Mouse (Mus musculus): ENCODE measurements around the gene Sergef.

Sergef gene

DNA sequence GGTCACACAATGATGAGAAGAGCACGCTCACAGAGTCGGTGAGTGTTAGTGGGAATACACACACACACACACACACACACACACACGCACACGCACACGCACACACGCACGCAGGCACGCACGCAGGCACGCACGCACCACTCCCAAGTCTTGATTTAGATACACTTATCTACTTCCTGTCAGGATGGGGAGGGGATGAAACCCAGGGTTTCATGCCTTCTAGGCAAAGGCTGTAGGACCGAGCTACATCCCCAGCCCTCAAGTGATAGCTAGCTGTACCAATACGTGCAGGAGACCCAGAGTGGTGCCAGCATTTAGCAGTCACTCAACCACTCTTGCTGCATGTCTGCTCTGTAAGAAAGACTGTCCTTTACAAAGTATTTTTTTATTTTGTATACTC is 137.0 kb downstream of the Sergef start:
- in situ Hi-C loops (cut with MboI, MseI), result no loop called here

DNA sequence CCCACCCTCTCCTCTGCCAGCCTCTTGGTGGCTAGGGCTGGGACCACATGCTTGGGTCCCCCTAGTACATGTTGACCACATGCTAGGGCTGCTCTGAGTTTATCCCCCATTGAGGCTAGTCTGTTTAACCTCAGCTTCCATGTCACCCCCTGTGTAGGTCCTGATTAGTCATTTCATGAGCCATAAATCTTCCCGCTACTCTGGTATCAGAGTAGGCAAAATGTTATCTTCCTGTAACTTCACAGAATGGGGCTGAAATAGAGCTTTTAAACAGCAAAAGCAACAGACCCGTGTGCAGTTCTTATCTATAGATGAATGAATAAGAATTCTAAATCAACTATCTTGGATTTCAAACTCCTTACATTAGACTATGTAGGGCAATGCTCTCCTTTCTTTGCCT is 138.1 kb downstream of the Sergef start:
- in situ Hi-C loops (cut with MboI, MseI), result no loop called here

DNA sequence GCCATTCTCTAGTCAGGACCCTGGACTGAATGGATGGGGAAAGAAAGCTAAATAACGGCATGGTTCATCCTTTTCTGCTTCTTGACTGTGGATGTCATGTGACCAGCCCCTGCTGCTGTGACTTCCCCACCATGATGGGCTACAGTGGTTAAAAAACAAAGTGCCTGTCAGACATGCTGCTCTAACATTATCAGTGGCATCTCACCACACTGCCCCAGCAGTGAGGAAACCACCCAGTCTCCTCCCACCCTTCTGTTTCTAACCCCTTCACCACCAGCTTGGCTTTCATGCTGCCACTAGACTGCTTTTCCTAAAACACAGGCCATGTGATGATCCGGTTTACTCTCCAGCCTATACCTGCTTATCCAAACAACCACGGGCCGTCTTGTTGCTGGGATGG is 140.0 kb downstream of the Sergef start:
- in situ Hi-C loops (cut with MboI, MseI), result no loop called here

DNA sequence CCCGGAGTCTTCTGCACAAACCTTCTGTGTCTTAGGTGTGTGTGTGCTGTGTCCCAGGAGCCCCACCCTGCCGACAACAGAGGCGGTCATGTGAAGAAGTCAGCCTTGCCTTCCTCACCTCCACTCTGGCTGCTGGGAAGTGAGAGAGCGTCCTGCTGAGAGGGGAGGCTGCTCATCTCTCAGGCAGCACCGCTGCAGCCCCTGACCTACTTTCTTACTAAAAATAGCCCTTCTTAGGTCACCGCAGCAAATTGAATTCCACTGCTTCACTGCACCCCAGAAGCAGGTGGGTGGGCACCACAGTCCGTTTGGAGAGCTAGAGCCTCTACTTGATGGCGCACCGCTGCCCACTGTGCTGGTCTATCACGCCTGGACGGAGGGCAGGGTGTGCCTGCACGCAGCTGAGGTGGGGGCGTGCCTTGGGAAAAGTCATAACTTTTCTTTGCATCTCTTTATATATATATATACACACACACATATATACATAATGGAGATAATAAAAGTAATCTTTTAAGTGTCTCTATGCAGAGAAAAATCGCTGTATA is 147.4 kb downstream of the Sergef start:
- in situ Hi-C loops (cut with MboI, MseI), result no loop called here

DNA sequence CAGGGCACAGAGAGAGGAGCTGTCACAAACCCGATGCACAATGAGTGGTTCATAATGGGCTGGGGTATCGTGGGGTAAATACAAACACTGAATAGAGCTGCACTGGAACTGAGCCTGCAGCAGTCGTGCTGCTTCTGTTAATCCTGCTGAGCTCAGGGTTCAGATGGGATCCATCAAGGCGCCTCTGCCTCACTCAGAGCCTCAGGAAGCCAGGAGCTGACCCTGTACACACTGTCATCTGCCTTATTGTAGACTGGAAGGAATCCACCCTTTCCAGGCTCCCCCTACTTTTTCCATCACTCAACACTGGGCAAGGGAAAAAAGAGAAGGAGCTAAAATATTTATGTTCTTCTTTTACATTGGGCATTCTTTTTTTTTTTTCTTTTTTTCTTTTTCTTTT is 152.3 kb downstream of the Sergef start:
- in situ Hi-C loops (cut with MboI, MseI), result no loop called here

DNA sequence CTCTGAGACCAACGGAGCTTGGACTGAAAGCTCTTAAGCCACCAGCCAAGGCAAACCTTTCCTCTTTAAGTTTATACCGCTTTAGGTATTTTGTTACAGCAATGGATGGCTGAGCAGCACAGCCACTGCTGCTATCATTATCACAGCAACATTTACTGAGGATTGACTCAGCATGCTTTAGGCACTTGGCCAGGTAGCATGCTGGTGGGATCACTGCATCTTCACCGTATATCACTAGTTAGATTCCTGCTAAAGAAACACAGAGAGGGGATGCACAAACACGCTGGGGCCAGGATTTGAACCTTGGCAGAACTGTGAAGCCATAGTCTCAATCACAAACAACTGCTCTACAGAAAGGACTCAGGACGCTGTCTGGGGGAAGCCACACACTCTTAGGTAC is 152.8 kb downstream of the Sergef start:
- in situ Hi-C loops (cut with MboI, MseI), result no loop called here

DNA sequence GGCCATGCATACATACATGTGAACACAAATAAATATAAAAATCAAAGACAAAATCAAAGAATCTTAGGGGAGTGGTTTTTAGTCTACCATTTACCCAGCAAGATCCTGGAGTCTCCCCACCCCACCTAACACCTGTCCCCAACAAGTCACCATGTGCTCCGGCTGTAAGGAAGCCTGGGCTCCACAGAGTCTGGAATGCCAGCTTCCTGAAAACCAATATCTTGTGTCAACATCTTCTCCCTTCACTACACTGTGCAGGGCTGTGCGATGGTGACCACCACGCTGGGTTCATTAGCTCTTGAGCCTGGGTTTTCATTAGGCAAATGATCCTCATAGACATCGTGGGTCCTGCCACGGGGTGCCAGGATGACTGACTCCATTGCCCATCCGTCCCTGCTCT is 155.4 kb downstream of the Sergef start:
- in situ Hi-C loops (cut with MboI, MseI), result no loop called here

DNA sequence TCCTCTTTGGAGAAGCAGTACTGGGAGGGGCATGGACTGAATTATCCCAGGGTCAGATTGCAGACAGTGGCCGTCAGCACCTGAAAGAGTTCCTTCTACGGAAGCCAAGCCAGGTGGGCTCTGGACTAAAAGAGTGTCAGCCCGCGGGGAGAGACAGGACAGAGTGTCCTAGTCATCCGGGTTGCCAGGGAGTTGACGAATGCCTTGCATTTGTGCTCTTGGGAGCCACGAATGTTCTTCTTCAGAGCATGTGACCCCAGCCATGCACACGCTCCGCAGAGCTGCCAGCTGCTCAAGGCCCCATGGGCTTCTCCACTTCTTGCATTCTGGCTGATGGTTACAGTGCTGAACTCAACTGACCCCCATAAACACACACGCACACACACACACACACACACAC is 156.6 kb downstream of the Sergef start:
- in situ Hi-C loops (cut with MboI, MseI), result no loop called here

DNA sequence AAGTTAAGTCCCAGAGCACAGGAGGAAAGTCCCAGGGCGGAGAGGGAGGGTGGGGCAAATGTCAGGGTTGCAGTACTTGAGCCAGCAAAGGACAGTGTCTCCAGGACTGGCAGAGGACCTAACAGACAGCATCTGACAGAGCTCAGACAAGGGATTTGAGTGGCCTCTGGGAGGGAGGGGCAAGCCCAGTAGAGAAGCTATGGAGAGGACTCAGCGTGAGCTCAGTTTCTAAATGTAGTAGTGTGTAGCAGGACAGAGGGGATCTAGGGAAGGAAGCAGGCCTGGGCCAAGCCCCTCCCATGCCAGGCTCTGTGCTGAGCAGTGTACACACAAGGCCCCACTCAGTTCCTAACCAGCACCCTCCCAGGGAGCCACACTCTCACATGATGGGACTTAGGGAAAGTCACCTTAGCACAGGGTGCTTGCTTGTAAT is 157.5 kb downstream of the Sergef start:
- in situ Hi-C loops (cut with MboI, MseI), result no loop called here

DNA sequence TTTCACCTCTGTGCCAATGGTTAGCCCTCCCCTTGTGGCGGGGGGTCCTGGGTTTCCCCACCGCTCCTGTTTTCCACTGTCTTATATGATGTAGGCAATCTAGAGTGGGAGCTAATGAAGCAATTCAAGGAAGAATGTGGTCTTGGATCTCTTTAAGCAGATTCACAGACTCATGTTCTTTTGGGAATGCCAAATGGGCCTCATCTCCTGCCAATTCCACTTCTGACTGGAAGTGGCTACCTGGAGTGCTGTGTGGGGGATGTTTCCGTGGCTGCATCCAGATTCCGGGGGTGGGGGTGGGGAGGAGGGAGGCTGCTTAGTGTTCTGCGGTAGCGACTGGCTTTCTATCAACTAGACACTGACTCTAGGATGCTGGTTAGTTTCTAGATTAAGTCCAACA is 159.8 kb downstream of the Sergef start:
- in situ Hi-C loops (cut with MboI, MseI), result no loop called here

DNA sequence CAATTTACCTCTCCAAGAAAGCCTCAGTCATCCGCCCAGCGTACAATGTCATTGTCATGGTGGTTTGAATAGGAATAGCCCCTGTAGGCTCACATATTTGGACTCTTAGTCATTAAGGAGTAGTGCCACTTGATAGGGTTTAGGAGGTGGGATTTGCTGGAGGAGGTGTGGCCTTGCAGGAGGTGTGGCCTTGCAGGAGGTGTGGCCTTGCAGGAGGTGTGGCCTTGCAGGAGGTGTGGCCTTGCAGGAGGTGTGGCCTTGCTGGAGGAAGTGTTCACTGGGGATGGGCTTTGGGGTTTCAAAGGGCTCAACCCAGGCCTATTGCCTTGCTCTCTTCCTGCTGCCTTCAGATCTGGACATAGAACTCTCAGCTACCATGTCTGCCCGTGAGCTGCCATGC is 162.2 kb downstream of the Sergef start:
- in situ Hi-C loops (cut with MboI, MseI), result no loop called here

DNA sequence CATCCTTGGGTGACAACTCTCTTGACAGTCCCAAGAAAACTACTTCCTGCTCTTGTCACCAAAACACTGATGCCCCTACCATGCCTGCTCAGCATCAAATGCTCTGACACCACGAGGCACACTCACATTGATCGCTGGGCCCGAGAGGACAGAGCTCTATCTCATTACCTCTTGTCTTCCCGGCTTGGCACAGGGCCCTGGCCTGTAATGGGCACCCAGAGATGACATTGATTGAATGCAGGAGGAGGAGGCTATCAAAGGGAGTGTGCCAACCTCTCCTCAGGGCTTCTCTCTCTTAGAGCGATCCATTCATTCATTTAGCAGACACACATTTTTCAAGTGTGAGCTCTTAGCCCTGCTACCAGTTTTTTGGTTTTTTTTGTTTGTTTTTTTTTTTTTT is 164.1 kb downstream of the Sergef start:
- in situ Hi-C loops (cut with MboI, MseI), result no loop called here

DNA sequence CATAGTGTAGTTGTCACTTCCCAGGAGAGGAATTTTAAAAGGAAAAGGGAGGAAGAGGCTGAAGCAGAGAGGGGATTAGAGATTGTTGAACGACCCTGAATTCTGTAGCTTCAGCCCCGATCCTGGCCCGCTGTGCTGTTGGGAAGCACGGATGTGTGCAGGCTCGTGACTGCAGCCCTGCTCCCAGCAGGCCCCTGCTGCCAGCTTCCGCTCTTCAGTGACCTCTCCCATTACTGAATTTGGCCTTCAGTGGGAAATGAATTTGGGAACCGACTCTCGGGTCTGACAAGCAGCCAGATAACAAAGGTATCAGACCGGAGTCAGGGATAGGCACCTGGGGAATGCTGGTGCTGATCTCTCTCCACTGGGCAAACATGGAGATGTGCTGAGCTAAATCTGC is 166.5 kb downstream of the Sergef start:
- in situ Hi-C loops (cut with MboI, MseI), result no loop called here

DNA sequence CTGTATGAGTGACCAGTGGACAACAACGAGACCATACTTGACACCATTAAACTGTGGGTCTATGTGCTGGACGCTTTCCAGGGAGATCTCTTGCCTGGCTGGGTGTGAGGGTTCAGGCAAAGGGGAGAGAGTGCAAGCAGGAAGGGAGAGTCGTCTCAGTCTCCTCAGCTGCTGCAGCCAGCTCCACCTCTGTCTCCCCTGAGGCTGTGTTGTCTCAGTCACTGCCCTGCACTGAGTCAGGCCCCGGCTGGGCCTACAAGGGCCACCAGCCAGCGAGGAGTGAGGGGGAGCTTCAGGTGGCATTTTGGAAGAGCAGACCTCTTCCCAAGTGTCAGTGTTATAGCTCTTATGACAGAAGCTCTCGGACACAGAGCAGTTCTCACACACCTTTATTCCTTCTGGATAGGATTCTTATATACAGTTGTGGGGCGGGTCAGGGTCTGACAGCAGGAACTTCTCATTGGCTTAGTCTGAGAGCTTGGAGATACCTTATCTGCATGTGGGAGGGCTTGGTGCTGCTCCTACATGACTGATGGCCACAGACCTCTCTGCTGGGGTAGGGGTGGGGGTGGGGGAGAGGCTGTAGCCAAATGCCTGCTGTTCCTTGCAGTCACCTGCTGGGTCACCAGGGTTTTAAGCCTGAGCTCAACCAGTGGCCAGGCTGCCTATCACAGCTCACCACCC is 168.4 kb downstream of the Sergef start:
- in situ Hi-C loops (cut with MboI, MseI), result no loop called here

DNA sequence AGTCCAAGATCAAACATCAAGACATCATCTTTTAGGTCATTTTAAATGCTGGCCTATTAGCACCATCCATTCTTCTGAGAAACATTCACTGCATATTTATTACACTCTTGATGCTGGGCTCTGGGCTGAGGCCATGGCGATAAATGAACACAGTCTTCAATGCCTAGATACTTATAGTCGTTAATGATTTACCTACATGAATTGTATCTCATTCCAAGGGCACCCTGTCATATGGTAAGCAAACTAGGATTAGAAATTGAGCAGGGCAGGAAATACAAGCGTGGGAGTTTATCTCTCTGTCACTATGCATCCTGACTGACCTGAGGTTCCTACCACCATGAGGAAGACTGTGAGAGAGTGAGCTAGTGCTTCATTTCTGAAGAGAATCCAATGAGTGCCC is 170.1 kb downstream of the Sergef start:
- in situ Hi-C loops (cut with MboI, MseI), result no loop called here

DNA sequence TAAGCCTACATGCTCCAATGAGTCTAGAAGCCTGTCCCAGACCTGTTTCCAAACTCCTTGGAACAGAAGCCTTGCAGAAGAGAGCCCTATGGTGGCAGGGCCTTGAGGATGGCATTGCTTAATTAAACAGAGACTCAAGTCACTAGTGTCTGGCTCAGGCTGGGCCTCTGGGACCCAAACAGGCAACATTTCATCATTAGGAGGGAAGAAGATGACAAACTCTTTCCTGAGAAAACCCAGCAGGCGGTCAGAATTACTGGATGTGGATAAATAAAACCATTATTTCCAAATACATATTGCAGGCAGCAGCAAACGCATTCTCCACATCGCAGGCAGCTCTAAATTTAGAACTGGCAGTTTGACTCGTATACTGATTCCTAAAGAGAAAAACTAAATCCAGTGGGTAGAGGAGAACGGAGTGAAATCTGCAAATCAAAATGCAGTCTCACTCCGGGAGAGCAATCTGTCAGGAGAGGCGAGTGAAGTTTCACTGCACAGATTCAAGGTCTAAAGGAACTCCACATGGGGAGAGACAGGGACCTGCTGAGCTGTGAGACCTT is 173.1 kb downstream of the Sergef start:
- in situ Hi-C loops (cut with MboI, MseI), result no loop called here

DNA sequence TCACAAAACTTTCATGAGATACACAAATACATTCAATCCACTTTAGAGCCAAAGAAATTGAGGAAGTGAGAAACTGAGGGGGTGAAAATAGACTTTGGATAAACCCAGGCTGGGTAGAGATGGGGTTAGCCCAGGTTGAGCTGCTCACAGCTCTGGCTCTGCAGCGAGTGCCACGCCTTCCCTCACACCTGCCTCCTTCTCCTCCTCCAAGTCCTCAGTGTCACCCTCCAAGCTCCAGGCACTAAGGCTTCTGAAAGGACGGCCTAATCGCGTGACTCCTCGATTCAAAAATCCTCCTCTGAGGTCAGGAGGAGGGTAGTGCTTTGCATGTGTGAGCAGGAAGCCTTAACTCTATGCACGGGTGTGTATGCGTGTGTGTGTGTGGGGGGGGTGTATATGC is 176.5 kb downstream of the Sergef start:
- in situ Hi-C loops (cut with MboI, MseI), result no loop called here

DNA sequence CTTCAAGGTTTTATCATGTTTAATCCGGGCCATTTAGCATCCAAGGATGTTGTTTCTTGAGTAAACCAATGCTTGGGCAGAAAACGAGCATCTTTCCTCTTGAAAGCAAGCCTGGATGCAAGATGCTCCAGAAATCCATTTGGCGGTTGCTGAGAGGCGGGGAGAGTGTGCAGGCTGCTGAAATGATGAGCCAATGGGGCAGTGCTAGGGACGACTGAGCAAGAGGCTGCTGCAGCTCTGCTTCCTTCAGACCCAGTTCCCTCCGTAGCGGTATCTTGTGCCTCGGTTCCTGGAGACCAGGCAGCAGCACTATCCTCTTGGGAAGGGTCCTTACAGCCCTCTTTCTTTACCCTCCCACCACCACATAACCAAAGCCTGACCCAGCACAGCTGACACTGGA is 177.3 kb downstream of the Sergef start:
- in situ Hi-C loops (cut with MboI, MseI), result no loop called here

DNA sequence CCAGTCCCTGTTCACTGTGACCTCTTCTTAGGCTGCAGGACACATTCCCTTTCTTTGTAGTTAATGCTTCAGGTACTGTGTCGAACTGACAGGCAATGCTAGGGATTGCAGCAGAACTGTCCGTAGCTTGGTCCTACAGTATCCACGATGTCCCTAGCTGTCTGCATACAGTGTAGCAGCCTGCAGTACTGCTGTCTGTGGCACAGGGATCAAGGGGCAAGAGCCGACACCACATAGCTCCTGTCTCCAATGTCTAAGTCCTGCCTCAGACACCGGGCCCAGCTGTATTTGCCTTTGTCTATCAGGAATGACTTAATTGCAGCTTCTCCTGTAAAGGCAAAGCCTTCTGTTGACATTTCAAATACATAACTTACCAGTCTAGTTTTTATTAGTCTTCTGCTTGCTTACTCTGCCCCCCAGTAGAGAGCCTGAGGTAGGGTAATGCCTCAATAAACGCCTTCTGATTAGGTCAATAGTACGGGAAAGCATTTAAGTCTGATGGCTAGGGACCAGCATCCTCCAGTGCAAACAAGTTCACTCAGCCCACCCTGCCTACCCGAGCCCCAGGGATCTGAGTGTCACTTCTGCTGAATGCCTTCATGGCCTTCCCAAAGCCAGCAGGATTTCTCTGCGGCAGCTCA is 179.9 kb downstream of the Sergef start:
- in situ Hi-C loops (cut with MboI, MseI), result no loop called here

DNA sequence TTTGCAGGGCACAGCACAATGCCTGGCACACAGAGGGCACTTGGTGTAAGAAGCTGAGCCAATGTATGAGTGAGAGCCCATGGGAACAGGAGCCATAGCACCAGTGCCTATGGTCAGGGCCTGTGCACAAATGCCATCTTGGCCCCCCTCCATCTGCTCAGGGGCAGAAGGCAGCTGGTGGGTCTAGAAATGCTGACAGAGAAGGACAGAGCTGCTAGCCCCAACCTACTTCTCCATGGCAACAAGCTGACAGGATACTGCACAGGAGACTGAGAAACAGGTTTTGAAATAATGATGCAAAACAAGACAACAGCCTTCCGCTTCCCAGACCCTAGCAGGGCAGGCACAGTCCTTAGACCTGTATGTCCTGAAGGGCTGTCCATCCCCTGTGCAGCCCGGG is 180.4 kb downstream of the Sergef start:
- in situ Hi-C loops (cut with MboI, MseI), result no loop called here

DNA sequence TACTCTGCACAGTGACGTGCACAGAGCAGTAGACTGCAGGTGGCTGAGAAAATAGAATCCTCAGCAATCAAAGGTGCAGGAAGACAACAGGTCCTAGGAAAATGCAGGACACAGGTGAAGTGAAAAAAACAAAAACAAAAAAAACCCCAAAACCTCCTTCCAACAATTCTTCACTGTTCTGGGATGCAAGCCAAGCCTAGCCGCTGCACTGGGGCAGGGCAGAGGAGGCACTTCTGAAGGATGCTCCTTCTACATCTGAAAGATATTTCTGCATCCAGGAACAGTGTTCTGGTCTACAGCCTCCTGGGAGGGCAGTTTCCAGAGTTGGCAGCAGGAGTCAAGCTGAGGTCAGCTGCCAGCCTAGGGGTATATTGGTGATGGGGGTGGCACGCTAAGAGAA is 181.7 kb downstream of the Sergef start:
- in situ Hi-C loops (cut with MboI, MseI), result no loop called here

DNA sequence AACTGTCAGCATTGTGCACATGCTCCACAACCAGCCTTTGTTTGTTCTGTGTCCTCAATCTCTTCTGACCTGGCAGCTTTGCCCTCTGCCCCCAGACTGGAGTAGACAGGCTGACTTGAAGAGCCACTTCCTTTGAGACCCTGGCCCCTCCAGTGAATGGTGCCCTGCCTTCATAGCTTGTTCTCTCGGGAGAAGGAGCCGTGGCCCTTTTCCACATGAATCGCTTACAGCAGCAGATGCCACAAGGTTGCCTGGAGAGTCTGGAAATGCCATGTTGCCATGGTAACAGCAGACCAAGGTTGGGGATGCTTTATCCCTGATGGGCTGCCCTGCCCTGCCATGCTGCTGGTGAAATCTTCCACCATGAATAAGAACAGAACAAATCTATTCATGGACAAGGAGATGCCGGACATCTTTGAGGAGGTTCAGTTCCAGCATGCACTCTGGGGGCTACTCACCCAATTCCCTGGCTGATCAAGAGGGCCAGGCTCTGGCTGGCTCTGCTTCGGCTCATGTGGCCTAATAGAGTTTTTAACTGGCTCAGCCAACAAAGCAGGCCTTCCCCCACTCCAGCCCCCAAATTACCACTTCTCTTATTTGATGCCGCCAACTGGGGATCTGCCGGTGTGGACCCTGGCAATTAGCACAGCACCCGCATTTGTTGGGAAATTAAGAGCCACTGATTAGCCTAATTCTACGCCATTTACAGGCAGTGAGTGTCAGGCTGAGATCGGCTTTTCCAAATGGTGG is 185.5 kb downstream of the Sergef start:
- in situ Hi-C loops (cut with MboI, MseI), result no loop called here

All from regulatory T cell (primary cell).